Mouse (Mus musculus): Measurements from ENCODE around the gene Gnb3. TPM values are rescaled to one million over a fixed set of nuclear protein-coding genes. Genes with fewer than 3 reads are reported as not detected.
"Not testable (repeated sequence)": the region's sequence is repeated elsewhere in the genome, so short reads cannot be mapped to it uniquely, and the experiment has no call there.

The Gnb3 gene
- polyA plus RNA-seq, 1 experiment = 0.41 TPM

DNA sequence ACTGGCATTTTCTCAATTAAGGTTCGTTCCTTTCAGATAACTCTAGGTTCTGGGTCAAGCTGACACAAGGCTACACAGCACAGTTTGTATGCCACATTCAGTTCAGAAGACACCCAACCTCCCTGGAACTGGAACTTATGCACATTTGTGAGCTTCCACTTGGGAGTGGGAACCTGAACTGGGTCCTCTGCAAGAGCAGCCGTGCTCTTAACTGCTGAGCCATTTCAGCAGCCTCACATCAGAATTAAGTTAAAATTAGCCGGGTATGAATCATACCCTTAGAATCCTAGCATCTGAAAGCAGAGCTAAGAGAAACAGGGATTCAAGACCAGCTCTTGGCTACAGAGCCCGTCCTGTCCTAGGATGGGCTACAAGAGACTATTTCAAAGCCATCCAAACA lies 32.7 kb downstream of the Gnb3 start:
- Histone ChIP-seq H3K27ac (ENCODE audit: insufficient read depth, low read depth, low read length) (peak overlapping the region; percentile 94; the same call in 1 of the 2 replicates), H3K27me3 (replicated peaks; ENCODE audit: control insufficient read depth, insufficient read depth, low read length) (no peaks in the 10 kb centered on the region), H3K4me1 (ENCODE audit: control insufficient read depth, insufficient read depth, low read length) (peaks cover 32% of the 10 kb centered on the region; the same call in 1 of the 2 replicates), H3K4me3 (ENCODE audit: insufficient read depth, low read depth, low read length) (no peak overlapping the region), H3K36me3 (ENCODE audit: control insufficient read depth, insufficient read depth, low read length) (peaks cover 4% of the 10 kb centered on the region)
- DNase-seq = no peak
- 81% methylated on average over 4 of the region's 4 CpGs for WGBS
- TF ChIP-seq CTCF (conservative IDR thresholded peaks at IDR 0.05; ENCODE audit: insufficient read depth, insufficient read length, low read depth, low read length) = no peak
- no peak for TF ChIP-seq POLR2A (IDR thresholded peaks at IDR 0.05; ENCODE audit: low read depth, low read length)

DNA sequence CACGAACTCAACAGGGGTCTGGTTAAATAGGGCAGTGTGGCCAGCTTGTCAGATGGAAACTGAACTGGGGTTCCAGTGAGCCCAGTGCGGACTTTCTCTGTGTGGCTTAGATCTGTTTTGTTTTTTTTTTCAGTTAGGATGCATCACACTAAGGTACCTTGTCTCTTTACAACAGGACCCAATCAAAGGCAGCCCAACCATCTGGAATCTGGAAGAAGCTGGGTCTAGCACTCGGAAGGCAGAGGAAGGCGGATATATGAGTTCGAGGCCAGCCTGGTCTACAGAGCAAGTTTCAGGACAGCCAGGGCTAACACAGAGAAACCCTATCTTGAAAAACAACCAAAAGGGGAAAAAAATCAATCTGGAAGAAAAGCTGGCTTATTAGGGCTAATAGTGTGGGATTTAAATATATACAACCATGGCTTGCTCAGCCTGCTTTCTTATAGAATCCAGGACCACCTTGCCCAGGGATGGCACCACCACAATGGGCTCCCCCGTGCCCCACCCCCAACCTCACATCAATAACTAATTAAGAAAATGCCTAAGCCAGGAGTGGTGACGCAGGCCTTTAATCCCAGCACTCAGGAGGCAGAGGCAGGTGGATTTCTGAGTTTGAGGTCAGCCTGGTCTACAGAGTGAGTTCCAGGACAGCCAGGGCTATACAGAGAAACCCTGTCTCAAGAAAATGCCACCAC lies 33.5 kb downstream of the Gnb3 start:
- H3K4me3 ChIP-seq (ENCODE audit: insufficient read depth, low read depth, low read length) = 0 out of 2 replicates have a peak overlapping the region, but pooled peaks have one; percentile 2
- 78% methylated on average over 7 of the region's 7 CpGs for WGBS

DNA sequence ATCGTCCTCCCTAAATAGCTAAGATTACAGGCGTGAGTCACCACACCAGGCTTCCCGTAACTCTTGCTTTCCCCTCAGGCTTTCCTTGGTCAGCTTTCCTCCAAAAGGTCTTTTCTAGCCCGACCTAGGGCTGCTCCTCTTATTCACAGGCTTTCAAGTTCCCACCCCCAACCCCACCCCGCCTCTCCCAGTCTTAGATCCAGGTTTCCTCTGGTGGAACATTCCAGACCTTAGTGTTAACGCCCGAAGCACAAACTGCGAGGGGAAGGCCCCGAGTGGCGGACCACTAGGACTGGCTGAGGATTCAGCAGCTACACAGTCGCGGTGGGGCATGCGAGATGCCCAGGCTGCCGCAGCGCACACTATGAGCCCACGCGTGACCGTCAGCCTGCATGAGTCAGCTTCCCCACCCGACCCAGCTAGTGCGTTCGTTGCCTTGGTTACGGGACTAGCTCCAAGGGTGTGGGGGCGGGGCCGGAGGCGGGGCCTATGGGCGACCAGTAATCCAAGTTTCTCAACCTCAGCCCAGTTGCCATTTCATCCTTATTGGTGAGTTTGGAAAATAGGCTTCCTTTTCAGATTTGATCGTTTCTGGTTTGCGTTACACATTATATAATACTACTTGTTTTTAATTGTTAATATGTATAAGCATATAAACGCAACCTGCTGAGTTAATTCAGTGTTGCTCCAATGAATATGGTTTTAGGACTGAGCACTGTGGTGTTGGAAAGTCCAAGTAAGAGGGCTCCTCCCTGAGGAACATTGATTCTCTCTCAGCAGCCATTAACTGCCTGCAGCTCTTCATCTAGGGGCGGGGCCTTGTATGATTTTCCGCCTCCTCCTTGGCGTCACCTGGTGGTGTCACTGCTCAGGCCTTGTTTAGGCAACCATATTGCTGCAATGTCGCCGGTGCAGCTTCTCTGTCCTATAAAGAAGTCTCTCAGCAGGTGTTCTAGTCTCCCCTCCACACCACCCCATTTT lies 34.4 kb downstream of the Gnb3 start:
- Histone ChIP-seq H3K36me3 (ENCODE audit: control insufficient read depth, insufficient read depth, low read length) (no peaks in the 10 kb centered on the region), H3K4me3 (ENCODE audit: insufficient read depth, low read depth, low read length) (peak overlapping the region; percentile 71), H3K27me3 (replicated peaks; ENCODE audit: control insufficient read depth, insufficient read depth, low read length) (no peaks in the 10 kb centered on the region), H3K4me1 (ENCODE audit: control insufficient read depth, insufficient read depth, low read length) (peaks cover 26% of the 10 kb centered on the region; the same call in 1 of the 2 replicates), H3K27ac (ENCODE audit: insufficient read depth, low read depth, low read length) (peak overlapping the region; percentile 89)
- WGBS = under 1% methylated on average over 34 of the region's 34 CpGs
- peak; percentile 98 for DNase-seq
- peak; percentile 40 for TF ChIP-seq CTCF (conservative IDR thresholded peaks at IDR 0.05; ENCODE audit: insufficient read depth, insufficient read length, low read depth, low read length)
- peak; percentile 81 for TF ChIP-seq POLR2A (IDR thresholded peaks at IDR 0.05; ENCODE audit: low read depth, low read length)

More for the DNA sequence above, 33.5 kb downstream of the Gnb3 start:
- Histone ChIP-seq H3K27ac (ENCODE audit: insufficient read depth, low read depth, low read length) (peak overlapping the region; percentile 70), H3K27me3 (replicated peaks; ENCODE audit: control insufficient read depth, insufficient read depth, low read length) (no peaks in the 10 kb centered on the region), H3K36me3 (ENCODE audit: control insufficient read depth, insufficient read depth, low read length) (no peaks in the 10 kb centered on the region), H3K4me1 (ENCODE audit: control insufficient read depth, insufficient read depth, low read length) (peaks cover 26% of the 10 kb centered on the region; the same call in 1 of the 2 replicates)
- DNase-seq = no peak
- TF ChIP-seq POLR2A (IDR thresholded peaks at IDR 0.05; ENCODE audit: low read depth, low read length) (no peak), CTCF (conservative IDR thresholded peaks at IDR 0.05; ENCODE audit: insufficient read depth, insufficient read length, low read depth, low read length) (no peak)

DNA sequence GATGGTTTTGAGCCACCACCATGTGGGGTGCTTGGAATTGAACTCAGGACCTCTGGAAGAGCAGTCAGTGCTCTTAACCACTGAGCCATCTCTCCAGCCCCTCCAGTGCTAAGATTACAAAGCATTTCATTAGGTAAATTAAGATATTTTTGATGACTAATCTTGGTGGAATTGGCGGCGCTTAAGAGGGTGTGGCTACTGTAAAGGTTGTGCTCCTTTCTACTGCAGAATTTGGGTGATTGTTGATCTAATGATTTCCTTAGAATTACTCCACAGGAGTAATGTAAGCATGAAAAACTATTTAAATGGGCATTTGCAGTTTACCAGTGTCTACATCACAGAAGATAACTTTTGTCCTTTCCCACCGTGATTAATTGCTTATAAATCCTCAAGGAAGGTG lies 35.7 kb downstream of the Gnb3 start:
- no peak overlapping the region for H3K27ac ChIP-seq (ENCODE audit: insufficient read depth, low read depth, low read length)
- H3K36me3 ChIP-seq (ENCODE audit: control insufficient read depth, insufficient read depth, low read length) = no peaks in the 10 kb centered on the region
- H3K4me1 ChIP-seq (ENCODE audit: control insufficient read depth, insufficient read depth, low read length) = peaks cover 23% of the 10 kb centered on the region; the same call in 1 of the 2 replicates
- no peak for TF ChIP-seq CTCF (conservative IDR thresholded peaks at IDR 0.05; ENCODE audit: insufficient read depth, insufficient read length, low read depth, low read length)
- no peak for TF ChIP-seq POLR2A (IDR thresholded peaks at IDR 0.05; ENCODE audit: low read depth, low read length)
- DNase-seq = no peak
- 84% methylated on average over 3 of the region's 3 CpGs for WGBS
- no peak overlapping the region for H3K4me3 ChIP-seq (ENCODE audit: insufficient read depth, low read depth, low read length)
- no peaks in the 10 kb centered on the region for H3K27me3 ChIP-seq (replicated peaks; ENCODE audit: control insufficient read depth, insufficient read depth, low read length)

DNA sequence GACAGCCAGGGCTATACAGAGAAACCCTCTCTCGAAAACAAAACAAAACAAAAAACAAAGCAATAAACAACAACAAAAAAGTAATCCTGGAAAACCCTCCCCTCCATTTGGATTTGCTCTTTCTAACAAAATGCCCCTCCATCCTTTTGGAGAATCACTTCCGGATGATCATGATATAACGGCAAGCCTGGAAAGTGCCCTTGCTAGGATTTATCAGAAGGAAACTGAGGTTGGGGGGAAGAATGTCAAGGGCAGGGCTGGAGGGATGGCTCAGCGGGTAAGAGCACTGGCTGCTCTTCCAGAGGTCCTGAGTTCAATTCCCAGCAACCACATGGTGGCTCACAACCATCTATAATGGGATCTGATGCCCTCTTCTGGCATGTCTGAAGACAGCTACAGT lies 36.4 kb downstream of the Gnb3 start:
- peaks cover 23% of the 10 kb centered on the region; the same call in 1 of the 2 replicates for H3K4me1 ChIP-seq (ENCODE audit: control insufficient read depth, insufficient read depth, low read length)
- not testable (repeated sequence) for H3K36me3 ChIP-seq (ENCODE audit: control insufficient read depth, insufficient read depth, low read length); H3K27me3 ChIP-seq (replicated peaks; ENCODE audit: control insufficient read depth, insufficient read depth, low read length); H3K4me3 ChIP-seq (ENCODE audit: insufficient read depth, low read depth, low read length); H3K27ac ChIP-seq (ENCODE audit: insufficient read depth, low read depth, low read length); DNase-seq
- WGBS = 97% methylated on average over 4 of the region's 4 CpGs

DNA sequence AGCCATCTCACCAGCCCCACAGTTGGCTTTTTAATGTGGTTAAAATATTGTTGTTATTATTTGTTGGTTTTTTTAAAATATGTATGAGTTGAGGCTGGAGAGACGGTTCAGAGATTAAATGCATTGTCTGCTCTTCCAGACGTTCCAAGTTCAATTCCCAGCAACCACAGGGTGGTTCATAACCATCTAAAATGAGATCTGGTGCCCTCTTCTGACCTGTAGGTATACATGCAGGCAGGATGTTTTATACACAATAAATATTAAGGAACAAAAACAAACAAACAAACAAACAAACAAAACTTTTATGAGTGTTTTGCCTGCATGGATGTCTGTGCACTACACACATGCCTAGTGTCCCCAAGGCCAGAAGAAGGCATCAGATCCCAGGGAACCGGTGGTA lies 37.0 kb downstream of the Gnb3 start:
- no peak for TF ChIP-seq CTCF (conservative IDR thresholded peaks at IDR 0.05; ENCODE audit: insufficient read depth, insufficient read length, low read depth, low read length)
- TF ChIP-seq POLR2A (IDR thresholded peaks at IDR 0.05; ENCODE audit: low read depth, low read length) = no peak
- H3K27ac ChIP-seq (ENCODE audit: insufficient read depth, low read depth, low read length) = no peak overlapping the region
- H3K4me3 ChIP-seq (ENCODE audit: insufficient read depth, low read depth, low read length) = no peak overlapping the region
- 75% methylated on average over 3 of the region's 3 CpGs for WGBS
- H3K36me3 ChIP-seq (ENCODE audit: control insufficient read depth, insufficient read depth, low read length) = no peaks in the 10 kb centered on the region
- DNase-seq = no peak
- H3K4me1 ChIP-seq (ENCODE audit: control insufficient read depth, insufficient read depth, low read length) = peaks cover 21% of the 10 kb centered on the region; the same call in 1 of the 2 replicates
- H3K27me3 ChIP-seq (replicated peaks; ENCODE audit: control insufficient read depth, insufficient read depth, low read length) = no peaks in the 10 kb centered on the region

DNA sequence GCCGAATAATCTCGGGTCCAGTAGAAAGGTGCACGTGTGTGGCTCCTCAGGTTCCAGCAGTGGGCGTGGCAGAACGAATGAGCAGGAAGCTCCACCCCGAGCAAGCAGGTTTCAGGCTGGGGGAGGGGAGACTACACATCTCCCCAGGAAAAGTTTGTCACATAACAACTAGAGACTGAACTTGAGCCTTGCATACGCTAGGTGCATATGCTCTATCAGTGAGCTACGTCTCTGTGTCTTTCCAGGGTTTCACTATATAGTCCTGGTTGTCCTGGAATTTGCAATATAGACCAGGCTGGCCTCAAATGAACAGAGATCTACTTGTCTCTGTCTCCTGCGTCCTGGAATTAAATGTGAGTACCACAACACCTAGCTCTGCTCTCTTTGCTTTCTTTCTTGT lies 37.7 kb downstream of the Gnb3 start:
- not testable (repeated sequence) for H3K27me3 ChIP-seq (replicated peaks; ENCODE audit: control insufficient read depth, insufficient read depth, low read length); H3K4me3 ChIP-seq (ENCODE audit: insufficient read depth, low read depth, low read length); DNase-seq; H3K36me3 ChIP-seq (ENCODE audit: control insufficient read depth, insufficient read depth, low read length)
- Histone ChIP-seq H3K4me1 (ENCODE audit: control insufficient read depth, insufficient read depth, low read length) (peaks cover 14% of the 10 kb centered on the region; the same call in 1 of the 2 replicates), H3K27ac (ENCODE audit: insufficient read depth, low read depth, low read length) (peak overlapping the region; percentile 41; the same call in 1 of the 2 replicates)
- WGBS = 15% methylated on average over 6 of the region's 9 CpGs

Data from kidney, adult 2 months (tissue).